Mouse (Mus musculus) spleen, adult 12 weeks (tissue): ENCODE data around the gene Apaf1.

Source experiments
- DNase-seq: peaks from one replicate; pipeline ENCODE4 v3.0.0; 2022; ENCODE audit warnings: low spot score

The Apaf1 gene

DNA sequence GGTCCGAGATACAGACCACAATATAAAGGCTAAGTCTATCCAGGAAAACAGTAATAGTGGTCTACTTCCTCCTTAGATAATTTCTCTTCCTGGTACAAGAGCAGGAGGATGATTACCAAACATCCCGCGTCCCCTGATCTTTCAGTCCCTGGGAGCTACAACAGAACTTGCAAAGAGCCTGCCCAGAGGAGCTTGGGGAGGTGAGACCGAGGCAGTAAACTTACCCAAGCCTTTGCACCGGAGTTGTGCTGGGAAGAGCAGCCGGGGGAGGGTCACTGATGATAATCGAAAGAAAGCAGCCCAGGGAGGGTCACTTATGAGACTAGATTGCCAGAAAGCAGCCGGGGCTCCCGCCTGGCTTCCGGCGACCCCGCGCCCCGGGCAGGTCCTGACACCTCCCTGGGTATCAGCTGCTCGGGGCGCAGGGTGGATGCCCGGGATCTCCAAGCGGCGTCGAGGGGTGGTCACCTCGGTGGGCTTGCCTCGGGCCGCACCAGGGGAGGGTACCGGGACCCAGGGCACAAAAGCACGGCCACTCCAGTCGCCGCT lies 537 bp downstream of the Apaf1 start:
- no peak for DNase-seq

DNA sequence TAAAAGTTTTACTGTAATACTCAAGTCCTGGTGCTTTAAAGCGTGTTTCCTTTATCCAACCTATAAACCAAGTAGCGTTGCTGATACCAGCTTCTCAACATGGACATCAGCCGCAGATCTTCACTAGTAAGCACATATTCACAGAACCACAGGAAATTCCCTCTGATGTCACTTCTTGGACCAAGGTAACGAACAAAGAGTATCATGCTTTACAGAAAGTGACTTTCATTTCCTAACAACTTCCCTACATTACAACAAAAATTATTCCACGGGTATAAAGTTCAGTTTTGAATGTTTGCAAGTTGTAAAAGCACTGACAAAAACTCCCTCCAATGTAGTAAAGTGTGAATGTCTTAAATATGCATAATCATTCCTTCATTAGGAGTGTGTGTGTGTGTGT lies 2.0 kb downstream of the Apaf1 start:
- DNase-seq = no peak

DNA sequence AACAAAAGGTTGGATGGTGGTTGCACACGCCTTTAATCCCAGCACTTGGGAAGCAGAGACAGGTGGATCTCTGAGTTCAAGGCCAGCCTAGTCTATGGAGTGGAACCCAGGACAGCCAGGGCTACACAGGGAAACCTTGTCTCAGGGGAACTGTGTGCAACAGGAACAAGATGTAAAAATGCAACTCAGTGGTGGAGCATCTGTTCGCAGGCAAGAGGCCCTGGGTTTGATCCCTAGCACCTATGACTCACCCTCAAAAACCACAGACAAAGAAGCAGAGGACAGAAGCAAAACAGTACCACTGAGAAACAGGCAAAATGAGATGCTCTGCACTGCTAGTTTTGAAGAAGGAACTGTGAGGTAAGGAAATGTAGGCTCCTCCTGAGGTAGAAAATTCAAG lies 5.9 kb downstream of the Apaf1 start:
- no peak for DNase-seq

DNA sequence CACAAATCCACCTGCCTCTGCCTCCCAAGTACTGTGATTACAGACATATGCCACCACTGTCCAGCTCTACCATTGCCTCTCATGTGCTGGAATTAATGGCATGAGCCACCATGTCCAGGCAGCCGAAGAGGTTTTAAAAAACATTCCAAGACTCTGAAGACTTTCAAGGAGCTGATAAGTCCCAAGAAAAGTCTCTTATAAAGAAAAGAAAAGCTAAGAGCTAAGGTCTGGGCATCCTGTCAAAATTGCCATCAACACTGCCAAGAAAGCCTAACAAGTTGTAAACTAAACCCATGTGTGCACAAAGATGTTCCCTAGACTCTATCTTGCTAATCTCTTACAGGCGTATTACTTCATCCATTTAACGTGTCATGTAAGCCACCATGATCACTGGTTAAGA lies 9.2 kb downstream of the Apaf1 start:
- no peak for DNase-seq

DNA sequence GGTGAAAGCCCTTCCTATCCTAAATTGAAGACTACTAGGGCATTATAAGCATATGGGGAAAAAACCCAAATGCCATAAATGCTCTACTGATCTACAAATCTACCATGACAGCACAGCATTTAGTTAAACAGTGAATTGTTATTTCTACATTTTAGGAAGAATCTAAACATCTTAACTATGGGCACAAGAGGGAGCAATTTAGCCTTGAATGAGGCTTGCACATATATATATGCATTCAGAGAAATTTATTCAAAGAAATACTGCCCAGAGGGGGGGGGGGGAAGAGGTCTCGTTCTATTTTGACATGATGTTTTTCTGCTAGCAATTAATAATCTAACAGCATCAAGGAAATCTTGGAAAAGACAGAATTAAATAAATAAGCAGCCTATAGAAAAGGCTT lies 10.8 kb downstream of the Apaf1 start:
- no peak for DNase-seq

DNA sequence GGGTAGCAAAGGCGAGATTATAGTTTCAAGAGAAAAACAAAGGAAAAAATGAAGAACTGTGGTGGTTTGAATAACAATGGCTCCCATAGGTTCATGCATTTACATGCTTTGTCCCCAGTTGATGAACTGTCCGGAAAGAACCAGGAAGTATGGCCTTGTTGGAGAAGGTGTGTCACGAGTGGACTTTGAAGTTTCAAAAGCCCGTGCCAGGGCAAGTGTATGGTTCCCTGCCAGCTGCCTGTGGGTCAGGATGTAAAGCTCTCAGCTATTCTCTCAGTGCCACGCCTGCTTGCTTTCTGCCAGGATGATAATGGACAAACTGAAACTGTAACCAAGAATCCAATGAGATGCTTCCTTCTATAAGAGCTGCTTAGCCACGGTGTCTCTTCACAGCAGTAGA lies 20.2 kb downstream of the Apaf1 start:
- DNase-seq = no peak

DNA sequence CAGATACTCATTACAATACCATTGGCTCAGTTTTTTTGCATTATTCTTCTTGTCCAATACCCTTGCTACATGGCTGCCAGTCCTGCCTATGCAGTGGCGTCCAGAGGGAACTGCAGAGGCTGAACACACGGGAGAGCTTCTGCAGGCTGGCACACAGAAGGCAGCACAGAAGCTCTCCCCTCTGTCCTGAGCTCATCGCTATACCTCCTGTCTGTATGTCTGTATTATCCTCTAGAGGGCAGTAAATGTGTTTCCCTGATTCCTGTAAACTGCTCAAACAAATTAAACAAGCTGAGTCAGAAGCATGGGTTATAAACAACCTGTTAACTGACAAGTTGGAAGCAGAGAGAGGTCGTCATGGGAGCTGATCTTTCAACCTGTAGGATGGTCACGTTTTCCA lies 21.8 kb downstream of the Apaf1 start:
- DNase-seq = no peak

DNA sequence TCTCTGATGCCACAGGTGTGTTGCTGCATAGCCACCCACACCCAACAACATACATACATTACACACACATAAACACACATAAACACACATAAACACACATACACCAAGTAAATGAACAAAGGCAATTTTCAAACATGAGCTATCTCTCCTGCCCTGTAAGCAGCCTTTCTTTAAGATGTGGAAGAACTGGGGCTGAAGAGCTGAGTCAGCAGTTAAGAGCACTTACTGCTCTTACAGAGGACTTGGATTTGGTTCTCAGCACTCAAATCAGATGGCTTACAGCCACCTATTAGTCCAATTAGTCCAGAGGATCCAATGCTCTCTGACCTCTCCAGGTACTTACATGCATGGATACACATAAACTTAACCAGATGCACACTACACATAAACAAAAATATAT lies 29.8 kb downstream of the Apaf1 start:
- DNase-seq = no peak

DNA sequence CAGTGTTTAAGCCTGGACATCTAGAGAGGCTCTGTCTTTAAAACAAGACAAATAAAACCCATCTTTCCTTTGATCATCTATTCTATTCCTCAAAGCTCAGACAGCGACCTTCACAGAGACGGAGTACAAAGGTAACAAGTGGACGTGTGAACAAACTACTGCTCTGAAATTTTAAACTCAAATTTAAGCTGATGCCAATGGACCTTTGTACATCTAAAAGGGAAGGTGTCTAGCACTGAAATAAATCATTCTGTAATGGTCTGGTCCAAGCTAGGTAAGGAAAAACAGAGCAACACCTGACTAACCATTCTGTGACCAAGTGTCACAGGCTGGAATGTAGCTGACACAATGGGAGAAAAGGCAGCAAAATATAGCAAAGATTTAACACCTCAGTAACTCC lies 31.4 kb downstream of the Apaf1 start:
- no peak for DNase-seq

DNA sequence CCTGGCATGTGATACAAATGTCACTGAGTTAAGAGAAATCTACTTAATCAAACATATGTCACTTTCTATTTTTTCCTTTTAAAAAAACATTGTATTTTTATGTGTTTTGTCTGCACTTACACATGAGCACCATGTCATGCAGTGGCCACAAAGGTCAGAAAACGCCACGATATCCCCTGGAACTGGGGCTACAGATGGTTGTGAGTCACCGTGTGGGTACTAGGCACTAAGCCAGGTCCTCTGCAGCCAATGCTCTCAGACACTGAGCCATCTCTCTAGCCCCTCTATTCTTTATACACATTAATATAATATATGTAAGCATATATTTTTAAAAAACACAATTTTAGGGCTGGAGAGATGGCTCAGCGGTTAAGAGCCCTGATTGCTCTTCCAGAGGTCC lies 32.9 kb downstream of the Apaf1 start:
- no peak for DNase-seq

DNA sequence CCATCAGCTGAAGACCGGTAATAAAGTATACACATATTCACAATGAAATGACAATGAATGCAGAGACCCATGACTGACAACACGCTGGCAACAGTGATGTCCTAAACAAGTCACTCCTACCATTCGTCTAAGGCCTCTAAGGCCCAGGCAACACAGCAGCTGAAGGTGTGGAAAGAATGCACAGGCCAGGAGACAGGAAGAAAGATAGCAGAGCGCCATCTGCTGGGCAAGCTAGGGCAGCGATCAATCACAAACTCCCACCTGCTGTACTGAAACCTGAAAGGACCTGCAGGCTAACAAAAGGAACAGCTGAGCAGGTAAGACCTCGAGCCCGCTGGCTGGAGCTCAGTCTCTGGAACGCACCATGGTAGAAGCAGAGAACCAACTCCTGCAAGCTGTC lies 48.6 kb downstream of the Apaf1 start:
- DNase-seq = peak; percentile 23

DNA sequence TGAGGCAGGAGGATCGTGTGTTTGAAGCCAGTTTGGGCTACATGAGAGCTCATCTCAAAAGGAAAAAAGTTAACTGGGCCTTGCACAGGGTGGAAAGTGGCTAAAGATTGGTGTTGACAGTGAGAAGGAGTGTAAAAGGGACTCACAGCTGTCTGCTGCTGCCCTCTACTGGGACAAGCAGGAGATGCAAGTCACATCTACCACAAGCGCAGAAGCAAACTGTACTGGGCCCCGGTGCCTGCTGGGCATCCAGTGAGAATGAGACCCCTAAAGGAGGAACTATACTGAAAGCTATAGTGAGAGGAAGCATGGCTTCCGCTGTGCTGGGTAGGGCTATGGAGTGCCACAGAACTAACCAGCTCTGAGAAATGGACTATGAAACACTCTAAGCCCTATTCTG lies 50.2 kb downstream of the Apaf1 start:
- DNase-seq = peak; percentile 48

DNA sequence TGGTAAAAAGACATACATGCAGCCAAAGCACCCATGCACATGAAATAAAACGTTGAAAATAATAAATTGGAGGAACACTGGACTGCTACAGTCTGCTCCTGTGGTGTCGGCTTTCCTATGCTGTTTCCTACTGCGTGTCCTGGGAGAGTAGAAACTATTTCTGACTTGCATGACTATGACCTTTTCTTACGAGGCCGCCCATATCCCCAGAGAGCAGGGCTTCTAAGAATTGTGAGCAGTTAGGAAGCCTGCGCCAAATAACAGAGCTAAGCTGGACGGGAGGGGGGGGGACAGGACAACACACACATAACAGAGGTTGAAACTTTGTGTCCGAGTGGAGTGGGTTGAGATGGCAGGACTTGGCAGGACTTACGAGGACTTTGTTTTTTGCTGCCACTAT lies 51.4 kb downstream of the Apaf1 start:
- DNase-seq = no peak

DNA sequence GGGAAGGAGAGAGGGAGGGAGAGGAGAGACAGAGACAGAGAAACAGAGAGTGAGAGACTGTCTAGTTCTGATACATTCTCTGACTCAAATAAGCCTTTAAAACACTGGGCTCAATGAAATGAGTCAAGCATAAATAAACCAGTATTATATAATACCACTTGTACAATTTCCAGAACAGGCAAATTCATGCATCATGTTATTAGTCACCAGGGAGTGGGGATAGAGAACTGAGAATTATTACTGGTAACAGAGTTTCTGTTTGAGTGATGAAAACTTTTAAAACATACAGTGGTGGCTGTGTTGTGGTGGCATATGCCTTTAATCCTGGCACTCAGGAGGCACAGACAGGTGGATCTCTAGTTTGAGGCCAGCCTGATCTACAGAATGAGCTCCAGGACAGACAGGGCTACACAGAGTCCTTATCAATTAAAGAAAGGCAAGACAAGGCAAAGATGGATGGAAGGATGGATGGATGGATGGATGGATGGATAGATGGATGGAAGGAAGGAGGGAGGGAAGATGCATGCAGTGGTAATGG lies 53.5 kb downstream of the Apaf1 start:
- DNase-seq = no peak

DNA sequence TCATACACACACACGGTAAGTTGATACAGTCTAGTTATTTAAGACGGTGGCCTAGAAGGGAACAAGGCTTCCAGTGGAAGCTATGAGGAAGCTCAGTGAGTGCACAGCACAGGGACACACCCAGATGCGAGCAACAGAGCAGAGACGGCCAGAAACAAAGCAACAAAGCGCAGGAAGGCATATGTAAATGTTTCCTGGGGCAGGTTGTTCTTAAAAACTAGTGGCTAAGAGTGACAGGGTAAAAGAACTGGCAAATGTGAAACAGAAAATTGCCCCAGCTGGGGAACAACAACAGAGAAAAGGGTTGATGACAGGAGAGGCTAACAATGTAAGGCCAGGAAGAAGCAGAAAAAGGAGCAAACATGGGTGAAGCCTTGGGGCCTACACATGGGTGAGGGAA lies 54.6 kb downstream of the Apaf1 start:
- DNase-seq = no peak

DNA sequence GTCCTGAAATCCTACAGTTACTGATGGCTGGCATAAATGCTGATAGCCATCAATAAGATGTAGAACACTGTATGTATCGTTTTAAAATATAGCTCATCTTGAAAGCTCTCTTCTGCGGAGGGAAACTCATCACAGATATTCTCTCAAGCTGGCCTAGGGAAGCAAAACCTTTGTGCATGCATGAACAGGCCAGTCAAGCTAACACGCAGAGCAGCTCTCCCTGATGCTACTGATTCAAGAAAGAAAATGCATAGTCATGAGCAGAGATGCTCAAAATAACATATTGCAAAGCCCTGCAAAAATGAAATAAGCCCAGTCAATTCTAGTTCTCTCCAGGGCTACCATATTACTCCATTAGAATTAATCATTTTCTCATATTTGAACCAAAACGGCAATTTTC lies 55.1 kb downstream of the Apaf1 start:
- no peak for DNase-seq

DNA sequence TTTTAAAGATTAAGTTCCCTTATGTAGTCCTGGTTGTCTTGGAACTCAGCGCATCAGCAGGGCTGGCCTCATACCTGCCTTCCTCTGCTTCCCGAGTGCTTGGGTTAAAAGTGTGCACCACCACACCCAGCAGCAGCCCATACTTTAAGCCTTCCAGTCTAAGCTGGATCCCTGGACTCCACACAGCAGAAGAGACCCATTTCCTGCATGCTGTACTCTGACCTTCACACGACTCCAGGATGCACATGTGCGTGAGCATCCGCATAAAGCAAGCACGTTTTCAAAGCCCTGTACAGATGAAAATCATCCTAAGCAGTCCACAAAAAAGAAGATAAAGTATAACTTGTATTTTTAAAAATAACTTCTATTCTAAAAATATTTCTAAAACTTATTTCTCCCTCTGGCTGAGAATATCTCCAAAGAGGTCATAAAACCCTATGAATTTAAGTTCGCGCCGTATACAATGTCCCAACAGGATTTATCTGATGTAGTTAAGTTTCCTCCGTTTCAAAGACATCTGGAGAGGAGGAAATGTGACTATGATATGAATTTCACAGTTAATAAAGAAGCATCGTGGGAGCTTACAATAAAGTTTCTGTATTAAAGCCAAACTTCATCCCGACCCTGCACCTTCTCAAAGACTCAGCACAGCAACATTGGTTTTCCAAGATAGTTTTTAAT lies 76.6 kb downstream of the Apaf1 start:
- DNase-seq = no peak

DNA sequence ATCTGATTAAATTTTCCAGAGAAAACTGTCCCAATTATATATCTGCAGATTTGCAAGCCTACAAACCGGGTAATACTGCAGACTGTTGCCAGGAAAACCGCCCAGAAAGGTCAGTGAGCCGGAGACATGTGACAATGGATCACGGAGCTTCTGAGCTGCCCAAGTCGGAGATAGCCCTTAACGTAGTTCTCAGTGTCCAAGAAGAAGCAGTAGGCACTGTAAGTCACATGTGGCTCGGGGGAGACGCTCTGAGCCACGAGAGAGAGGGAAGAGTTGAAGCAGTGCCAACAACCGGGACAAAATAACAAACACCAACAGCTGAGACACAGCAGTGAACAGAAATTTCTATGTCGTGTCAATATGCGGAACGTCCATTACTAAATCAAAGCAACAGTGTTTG lies 81.1 kb downstream of the Apaf1 start:
- DNase-seq = no peak

DNA sequence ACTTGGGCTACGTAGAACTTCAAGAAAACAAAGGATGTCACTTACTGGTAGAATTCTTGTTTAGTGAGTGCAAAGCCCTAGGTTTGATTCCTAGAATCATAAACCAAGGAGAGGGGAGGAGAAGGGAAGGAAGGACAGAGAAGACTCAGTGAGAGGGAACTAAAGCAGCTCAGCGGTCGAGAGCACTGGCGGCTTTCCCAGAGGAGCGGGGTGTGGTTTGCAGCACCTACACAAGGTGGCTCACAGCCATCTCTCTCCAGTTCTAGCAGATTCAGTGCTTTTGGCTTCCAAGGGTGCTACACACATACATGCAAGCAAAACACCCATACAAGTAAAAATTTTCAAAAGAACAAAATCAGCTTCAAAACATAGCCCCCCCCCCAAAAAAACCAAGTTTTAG lies 82.7 kb downstream of the Apaf1 start:
- no peak for DNase-seq

DNA sequence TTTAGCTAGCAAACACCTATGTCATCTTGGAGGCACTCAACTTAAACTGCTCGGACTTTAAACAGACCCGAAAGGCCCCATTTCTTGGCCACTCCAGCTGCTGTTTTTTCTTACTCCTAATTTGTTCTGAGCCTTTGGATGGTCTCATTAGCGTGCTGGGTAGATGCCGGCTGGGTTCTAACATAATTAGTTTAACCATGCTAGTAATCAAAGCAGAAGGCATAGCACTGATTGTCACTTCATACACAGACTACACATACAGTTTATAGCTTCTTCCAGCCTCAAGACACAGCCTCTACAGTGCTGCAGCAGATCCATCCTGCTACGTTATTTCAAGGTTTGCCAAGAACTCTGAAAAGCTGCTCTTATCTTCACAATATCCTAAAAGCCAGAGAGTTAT lies 88.7 kb downstream of the Apaf1 start:
- DNase-seq = no peak

DNA sequence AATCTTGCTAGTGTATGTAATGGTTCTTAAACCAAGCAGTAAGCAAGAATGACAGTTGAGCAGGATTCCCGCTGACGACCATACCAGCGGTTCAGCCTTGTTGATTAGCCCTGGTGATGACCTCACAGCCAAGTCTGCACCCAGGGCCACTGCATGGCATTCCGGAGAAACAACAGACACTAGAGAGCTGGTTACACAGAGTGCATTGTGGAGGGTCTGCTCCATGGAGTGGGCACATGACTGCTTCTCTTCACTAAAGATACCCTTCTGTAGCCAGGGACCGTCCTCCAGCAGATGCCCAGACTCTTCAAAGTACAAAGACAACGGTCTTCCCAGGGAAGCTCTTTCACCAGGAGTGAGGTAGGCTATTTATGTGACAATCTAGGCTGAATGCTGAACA lies 90.3 kb downstream of the Apaf1 start:
- no peak for DNase-seq

DNA sequence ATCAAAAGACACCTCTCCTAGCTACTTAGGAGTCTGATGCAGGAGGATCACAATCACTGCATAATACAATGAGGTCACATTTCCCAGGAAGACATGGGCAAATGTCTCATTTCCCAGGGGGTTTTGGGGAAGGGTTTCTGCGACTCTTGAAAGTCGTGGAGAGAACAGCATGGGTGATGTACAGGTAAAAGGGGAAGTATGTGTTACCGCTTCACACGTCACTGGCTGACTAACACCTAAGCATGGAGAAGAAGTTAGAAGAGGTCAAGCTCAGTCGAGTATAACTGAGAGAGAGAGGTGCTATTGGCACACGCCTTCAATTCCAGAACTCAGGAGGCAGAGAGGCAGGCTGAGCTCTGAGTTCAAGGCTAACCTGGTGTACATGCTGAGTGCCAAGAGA lies 92.2 kb downstream of the Apaf1 start:
- DNase-seq = no peak

DNA sequence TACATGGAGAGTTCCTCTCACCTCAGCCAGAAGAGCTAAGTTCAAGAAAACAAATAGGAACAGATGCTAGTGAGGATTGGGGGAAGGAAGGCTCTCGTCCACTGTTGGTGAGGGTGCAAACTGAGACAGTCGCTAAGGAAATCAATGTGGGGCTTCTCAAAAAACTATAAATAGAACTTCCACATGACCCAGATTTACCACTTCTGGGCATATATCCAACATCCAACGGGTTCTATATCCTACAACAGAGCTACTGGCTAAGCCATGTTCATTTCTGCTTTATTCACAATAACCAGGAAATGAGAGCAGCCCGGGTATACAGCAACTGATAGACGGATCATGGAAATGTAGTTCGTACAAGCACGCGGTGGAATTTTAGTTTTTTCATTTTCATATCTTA lies 99.5 kb downstream of the Apaf1 start:
- no peak for DNase-seq

DNA sequence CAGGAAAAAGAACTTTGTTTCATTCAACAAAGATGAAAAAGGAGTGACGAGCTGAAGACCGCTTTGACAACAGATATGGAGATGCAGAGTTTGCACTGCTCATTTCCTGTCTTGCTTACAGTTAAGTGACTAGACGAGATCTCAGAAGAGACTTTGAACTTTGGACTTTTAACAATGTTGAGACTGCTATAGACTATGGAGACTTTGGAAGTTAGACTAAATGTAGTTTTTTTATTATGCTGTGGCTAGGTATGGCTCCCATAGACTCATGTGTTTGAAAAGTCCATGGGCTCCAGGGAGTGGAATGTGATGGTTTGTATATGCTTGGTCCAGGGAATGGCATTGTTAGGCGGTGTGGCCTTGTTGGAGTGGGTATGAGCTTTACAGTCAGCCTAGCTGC lies 100.8 kb downstream of the Apaf1 start:
- no peak for DNase-seq
